Mouse (Mus musculus): ENCODE measurements around the gene Tgfbr3. TPM values are rescaled to one million over a fixed set of nuclear protein-coding genes. Genes with fewer than 3 reads are reported as not detected.
A peak's percentile ranks its signal among the peaks of the same experiment; 100 is the strongest.

Tgfbr3 gene
- polyA plus RNA-seq, 1 experiment from 2014 or later = 38.2 TPM

- Histone ChIP-seq H3K27me3 (ENCODE audit: control insufficient read depth, insufficient read depth, low read length) (0 out of 2 replicates have a peak, but pooled peaks cover 3% of the 10 kb centered on the region), H3K4me2 (peak overlapping the region; percentile 90), H3K4me3 (ENCODE audit: low read depth, low read length) (peak overlapping the region; percentile 86), H3K4me1 (ENCODE audit: control insufficient read depth, insufficient read depth, low read length) (0 out of 2 replicates have a peak, but pooled peaks cover 6% of the 10 kb centered on the region), H3K36me3 (ENCODE audit: control insufficient read depth, insufficient read depth, low read length) (no peaks in the 10 kb centered on the region), H3K9ac (ENCODE audit: low read depth, low read length) (no peak overlapping the region), H3K9me3 (replicated peaks; ENCODE audit: control insufficient read depth, low read length) (no peaks in the 10 kb centered on the region), H3K27ac (ENCODE audit: low read depth, low read length) (no peak overlapping the region)
- 27% methylated on average over 6 of the region's 6 CpGs for WGBS (ENCODE audit: insufficient replicate concordance)
- ATAC-seq (replicated peaks; ENCODE audit: insufficient number of reproducible peaks, low FRiP score, low TSS enrichment) = no peak
These were observed 2.0 kb downstream of the Tgfbr3 start for GRCm38 (mm10) chr5:107287254-107287907.

- 0 out of 2 replicates have a peak, but pooled peaks cover 6% of the 10 kb centered on the region for H3K4me1 ChIP-seq (ENCODE audit: control insufficient read depth, insufficient read depth, low read length)
- 73% methylated on average over 6 of the region's 6 CpGs for WGBS (ENCODE audit: insufficient replicate concordance)
- no peak overlapping the region for H3K4me3 ChIP-seq (ENCODE audit: low read depth, low read length)
These were observed 3.9 kb downstream of the Tgfbr3 start for GRCm38 (mm10) chr5:107285563-107285962.

GRCm38 (mm10) chr5:107283935-107284524, 5.4 kb downstream of the Tgfbr3 start:
- no peak for ATAC-seq (replicated peaks; ENCODE audit: insufficient number of reproducible peaks, low FRiP score, low TSS enrichment)
- H3K9me3 ChIP-seq (replicated peaks; ENCODE audit: control insufficient read depth, low read length) = peaks cover 2% of the 10 kb centered on the region; the same call in 1 of the 2 replicates
- H3K36me3 ChIP-seq (ENCODE audit: control insufficient read depth, insufficient read depth, low read length) = 0 out of 2 replicates have a peak, but pooled peaks cover 3% of the 10 kb centered on the region
- H3K4me1 ChIP-seq (ENCODE audit: control insufficient read depth, insufficient read depth, low read length) = 0 out of 2 replicates have a peak, but pooled peaks cover 11% of the 10 kb centered on the region
- H3K27me3 ChIP-seq (ENCODE audit: control insufficient read depth, insufficient read depth, low read length) = no peaks in the 10 kb centered on the region
- H3K27ac ChIP-seq (ENCODE audit: low read depth, low read length) = no peak overlapping the region
- H3K4me2 ChIP-seq = no peak overlapping the region
- H3K4me3 ChIP-seq (ENCODE audit: low read depth, low read length) = no peak overlapping the region
- no peak overlapping the region for H3K9ac ChIP-seq (ENCODE audit: low read depth, low read length)
- WGBS (ENCODE audit: insufficient replicate concordance) = 73% methylated on average over 10 of the region's 10 CpGs

More at GRCm38 (mm10) chr5:107285563-107285962, 3.9 kb downstream of the Tgfbr3 start:
- no peak overlapping the region for H3K27ac ChIP-seq (ENCODE audit: low read depth, low read length)
- no peak overlapping the region for H3K4me2 ChIP-seq
- H3K27me3 ChIP-seq (ENCODE audit: control insufficient read depth, insufficient read depth, low read length) = 0 out of 2 replicates have a peak, but pooled peaks cover 2% of the 10 kb centered on the region
- H3K9ac ChIP-seq (ENCODE audit: low read depth, low read length) = no peak overlapping the region
- H3K9me3 ChIP-seq (replicated peaks; ENCODE audit: control insufficient read depth, low read length) = peaks cover under 1% of the 10 kb centered on the region; the same call in 1 of the 2 replicates
- H3K36me3 ChIP-seq (ENCODE audit: control insufficient read depth, insufficient read depth, low read length) = no peaks in the 10 kb centered on the region
- ATAC-seq (replicated peaks; ENCODE audit: insufficient number of reproducible peaks, low FRiP score, low TSS enrichment) = no peak

- no peak overlapping the region for H3K4me3 ChIP-seq (ENCODE audit: low read depth, low read length)
- 0 out of 2 replicates have a peak, but pooled peaks cover 7% of the 10 kb centered on the region for H3K4me1 ChIP-seq (ENCODE audit: control insufficient read depth, insufficient read depth, low read length)
- H3K36me3 ChIP-seq (ENCODE audit: control insufficient read depth, insufficient read depth, low read length) = 0 out of 2 replicates have a peak, but pooled peaks cover 3% of the 10 kb centered on the region
- H3K27me3 ChIP-seq (ENCODE audit: control insufficient read depth, insufficient read depth, low read length) = no peaks in the 10 kb centered on the region
- no peak overlapping the region for H3K27ac ChIP-seq (ENCODE audit: low read depth, low read length)
- no peak overlapping the region for H3K4me2 ChIP-seq
- no peak overlapping the region for H3K9ac ChIP-seq (ENCODE audit: low read depth, low read length)
- no peak for ATAC-seq (replicated peaks; ENCODE audit: insufficient number of reproducible peaks, low FRiP score, low TSS enrichment)
- peaks cover 2% of the 10 kb centered on the region; the same call in 1 of the 2 replicates for H3K9me3 ChIP-seq (replicated peaks; ENCODE audit: control insufficient read depth, low read length)
- whole genome bisulfite sequencing (ENCODE audit: insufficient replicate concordance) = 66% methylated on average over 9 of the region's 9 CpGs
These were observed 6.7 kb downstream of the Tgfbr3 start for GRCm38 (mm10) chr5:107282561-107283307.

GRCm38 (mm10) chr5:107279263-107279662, 10.2 kb downstream of the Tgfbr3 start:
- Histone ChIP-seq H3K4me1 (ENCODE audit: control insufficient read depth, insufficient read depth, low read length) (peaks cover 22% of the 10 kb centered on the region), H3K4me3 (ENCODE audit: low read depth, low read length) (no peak overlapping the region), H3K27me3 (ENCODE audit: control insufficient read depth, insufficient read depth, low read length) (no peaks in the 10 kb centered on the region), H3K4me2 (no peak overlapping the region), H3K36me3 (ENCODE audit: control insufficient read depth, insufficient read depth, low read length) (0 out of 2 replicates have a peak, but pooled peaks cover 3% of the 10 kb centered on the region), H3K9me3 (replicated peaks; ENCODE audit: control insufficient read depth, low read length) (peaks cover 2% of the 10 kb centered on the region; the same call in 1 of the 2 replicates), H3K27ac (ENCODE audit: low read depth, low read length) (no peak overlapping the region), H3K9ac (ENCODE audit: low read depth, low read length) (no peak overlapping the region)
- no peak for ATAC-seq (replicated peaks; ENCODE audit: insufficient number of reproducible peaks, low FRiP score, low TSS enrichment)
- WGBS (ENCODE audit: insufficient replicate concordance) = 79% methylated on average over 4 of the region's 4 CpGs

- 0 out of 2 replicates have a peak, but pooled peaks cover 3% of the 10 kb centered on the region for H3K36me3 ChIP-seq (ENCODE audit: control insufficient read depth, insufficient read depth, low read length)
- 37% methylated on average over 3 of the region's 3 CpGs for WGBS (ENCODE audit: insufficient replicate concordance)
- no peak overlapping the region for H3K9ac ChIP-seq (ENCODE audit: low read depth, low read length)
- H3K4me3 ChIP-seq (ENCODE audit: low read depth, low read length) = no peak overlapping the region
- H3K4me1 ChIP-seq (ENCODE audit: control insufficient read depth, insufficient read depth, low read length) = peaks cover 40% of the 10 kb centered on the region
- no peaks in the 10 kb centered on the region for H3K27me3 ChIP-seq (ENCODE audit: control insufficient read depth, insufficient read depth, low read length)
- no peak overlapping the region for H3K4me2 ChIP-seq
- no peak for ATAC-seq (replicated peaks; ENCODE audit: insufficient number of reproducible peaks, low FRiP score, low TSS enrichment)
- H3K9me3 ChIP-seq (replicated peaks; ENCODE audit: control insufficient read depth, low read length) = peaks cover 2% of the 10 kb centered on the region; the same call in 1 of the 2 replicates
- no peak overlapping the region for H3K27ac ChIP-seq (ENCODE audit: low read depth, low read length)
These were observed 13.2 kb downstream of the Tgfbr3 start for GRCm38 (mm10) chr5:107276186-107276585.

GRCm38 (mm10) chr5:107272252-107273028, 17.0 kb downstream of the Tgfbr3 start:
- H3K4me2 ChIP-seq = no peak overlapping the region
- peaks cover 53% of the 10 kb centered on the region for H3K4me1 ChIP-seq (ENCODE audit: control insufficient read depth, insufficient read depth, low read length)
- H3K27ac ChIP-seq (ENCODE audit: low read depth, low read length) = no peak overlapping the region
- no peak overlapping the region for H3K4me3 ChIP-seq (ENCODE audit: low read depth, low read length)
- no peak for ATAC-seq (replicated peaks; ENCODE audit: insufficient number of reproducible peaks, low FRiP score, low TSS enrichment)
- H3K9ac ChIP-seq (ENCODE audit: low read depth, low read length) = no peak overlapping the region
- H3K27me3 ChIP-seq (ENCODE audit: control insufficient read depth, insufficient read depth, low read length) = no peaks in the 10 kb centered on the region
- no peaks in the 10 kb centered on the region for H3K9me3 ChIP-seq (replicated peaks; ENCODE audit: control insufficient read depth, low read length)
- no peaks in the 10 kb centered on the region for H3K36me3 ChIP-seq (ENCODE audit: control insufficient read depth, insufficient read depth, low read length)
- WGBS (ENCODE audit: insufficient replicate concordance) = 75% methylated on average over 11 of the region's 11 CpGs

GRCm38 (mm10) chr5:107269006-107269328, 20.5 kb downstream of the Tgfbr3 start:
- WGBS (ENCODE audit: insufficient replicate concordance) = 25% methylated on average over 6 of the region's 6 CpGs
- no peak for ATAC-seq (replicated peaks; ENCODE audit: insufficient number of reproducible peaks, low FRiP score, low TSS enrichment)
- no peaks in the 10 kb centered on the region for H3K36me3 ChIP-seq (ENCODE audit: control insufficient read depth, insufficient read depth, low read length)
- no peaks in the 10 kb centered on the region for H3K9me3 ChIP-seq (replicated peaks; ENCODE audit: control insufficient read depth, low read length)
- H3K27me3 ChIP-seq (ENCODE audit: control insufficient read depth, insufficient read depth, low read length) = no peaks in the 10 kb centered on the region
- peak overlapping the region; percentile 24; the same call in 1 of the 2 replicates for H3K27ac ChIP-seq (ENCODE audit: low read depth, low read length)
- H3K4me3 ChIP-seq (ENCODE audit: low read depth, low read length) = no peak overlapping the region
- peak overlapping the region; percentile 43 for H3K4me2 ChIP-seq
- H3K4me1 ChIP-seq (ENCODE audit: control insufficient read depth, insufficient read depth, low read length) = peaks cover 38% of the 10 kb centered on the region
- H3K9ac ChIP-seq (ENCODE audit: low read depth, low read length) = no peak overlapping the region

All from heart, embryonic 11.5 days (tissue).